Mouse (Mus musculus): ENCODE results near the gene Spsb4.

DNA sequence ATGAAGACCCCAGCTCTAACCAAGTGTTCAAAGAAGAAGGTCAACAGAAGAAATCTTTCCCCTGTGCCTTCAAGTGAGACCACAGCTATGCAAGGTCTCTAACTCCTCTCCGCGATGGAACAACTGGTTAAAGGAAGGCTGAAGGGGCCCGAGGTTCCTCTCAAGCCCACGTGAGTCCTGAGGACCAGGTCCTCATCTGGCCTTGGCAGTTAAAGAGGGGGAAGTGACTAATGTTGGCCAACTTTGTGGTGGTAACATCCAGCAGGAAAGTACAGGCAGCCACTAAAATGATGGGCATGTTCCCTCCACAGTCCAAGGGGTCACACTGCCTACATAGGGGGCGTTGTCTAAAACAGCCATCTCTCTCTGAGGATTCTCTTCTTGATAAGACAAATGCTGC is 118.9 kb downstream of the Spsb4 start:
- TF ChIP-seq MXI1 (IDR thresholded peaks at IDR 0.05; ENCODE audit: low read depth, low read length), result no peak
- no peak for TF ChIP-seq TCF12 (IDR thresholded peaks at IDR 0.05; ENCODE audit: low read depth, low read length)

All from MEL (cell line).